Comparison of ENCODE assay signal across 12 mouse cellular contexts in the genomic region with DNA sequence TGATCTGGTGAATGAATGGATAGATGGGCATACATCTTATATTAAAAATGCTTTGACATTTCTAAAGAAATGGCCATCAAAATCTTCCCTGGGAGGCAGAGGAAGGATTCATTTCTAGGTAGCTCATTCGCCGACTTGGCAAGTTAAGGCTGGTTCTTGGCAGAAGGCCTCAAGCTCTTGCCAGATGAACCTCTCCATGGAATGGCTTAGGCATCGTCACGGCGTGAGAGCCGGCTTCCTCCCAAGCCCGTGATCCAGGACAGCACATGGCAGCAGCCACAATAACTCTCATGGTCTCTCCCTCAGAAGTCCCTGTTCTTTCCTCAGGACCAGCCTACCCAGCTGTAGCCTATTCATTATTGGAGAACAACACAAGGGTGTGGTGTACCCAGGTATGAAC.
DNase-seq lines count a peak whose midpoint lies in the region; ATAC-seq and TF ChIP-seq lines count a peak whose summit lies in the region.
"Had no signal": no experiment of that assay in that cellular context is flagged by ENCODE, and none has a peak within 500 bp of the region (broad histone marks: within the 10 kb centered on the region; RNA-seq: fewer than 3 reads in every experiment).

No protein-coding gene starts in this region.

- DNase-seq in adrenal gland, postnatal 10 days: peak; percentile 37
- no peak for DNase-seq in adrenal gland, adult 2 months
- peak; percentile 1 for DNase-seq in heart, adult 8-10 months (ENCODE audit: low spot score)
- DNase-seq in heart, embryonic 10.5 days (ENCODE audit: low spot score): no peak
- DNase-seq in midbrain, postnatal 0 days (ENCODE audit: low spot score): peak; percentile 70
- DNase-seq in midbrain, embryonic 11.5 days (ENCODE audit: low spot score, missing footprints): no peak
- DNase-seq in right cerebral cortex, postnatal 4 days: peak; percentile 30
- DNase-seq in lung, postnatal 25 days (ENCODE audit: low spot score): no peak

- H3K27ac ChIP-seq in heart, embryonic 10.5 days: no peak overlapping the region
- no peak overlapping the region for H3K27ac ChIP-seq in midbrain, postnatal 0 days (ENCODE audit: low read depth, low read length)
- H3K27ac ChIP-seq in midbrain, embryonic 11.5 days (ENCODE audit: low read depth, low read length): no peak overlapping the region
- H3K27ac ChIP-seq: heart, embryonic 13.5 days; hindbrain, embryonic 13.5 days; liver, embryonic 14.5 days; macrophage had no signal

- ATAC-seq in midbrain, postnatal 0 days (ENCODE audit: low FRiP score): no peak
- ATAC-seq in midbrain, embryonic 11.5 days (ENCODE audit: low FRiP score): no peak

- H3K36me3 ChIP-seq in heart, embryonic 10.5 days: no peaks in the 10 kb centered on the region
- no peaks in the 10 kb centered on the region for H3K36me3 ChIP-seq in midbrain, postnatal 0 days (ENCODE audit: insufficient read depth, low read length)
- no peaks in the 10 kb centered on the region for H3K36me3 ChIP-seq in midbrain, embryonic 11.5 days (ENCODE audit: control insufficient read depth, insufficient read depth, low read length)
- H3K36me3 ChIP-seq: heart, embryonic 13.5 days; hindbrain, embryonic 13.5 days had no signal

- no peak for TF ChIP-seq CTCF in midbrain, postnatal 0 days (IDR thresholded peaks at IDR 0.05)

- no peak overlapping the region for H3K4me2 ChIP-seq in midbrain, postnatal 0 days (ENCODE audit: low read depth, low read length, poor library complexity, severe bottlenecking)
- H3K4me2 ChIP-seq in midbrain, embryonic 11.5 days: no peak overlapping the region
- H3K4me2 ChIP-seq: heart, embryonic 13.5 days; hindbrain, embryonic 13.5 days had no signal

- WGBS in heart, embryonic 10.5 days: 96% methylated on average over 7 of the region's 7 CpGs
- WGBS in midbrain, postnatal 0 days: 77% methylated on average over 7 of the region's 7 CpGs
- 96% methylated on average over 7 of the region's 7 CpGs for WGBS in midbrain, embryonic 11.5 days

- H3K9me3 ChIP-seq in heart, embryonic 10.5 days: no peaks in the 10 kb centered on the region
- no peaks in the 10 kb centered on the region for H3K9me3 ChIP-seq in midbrain, postnatal 0 days (ENCODE audit: low read length)
- H3K9me3 ChIP-seq in midbrain, embryonic 11.5 days (ENCODE audit: control insufficient read depth, low read length): no peaks in the 10 kb centered on the region
- H3K9me3 ChIP-seq: heart, embryonic 13.5 days; hindbrain, embryonic 13.5 days had no signal

- no peak overlapping the region for H3K4me3 ChIP-seq in heart, embryonic 10.5 days
- no peak overlapping the region for H3K4me3 ChIP-seq in midbrain, postnatal 0 days (ENCODE audit: low read depth, low read length)
- no peak overlapping the region for H3K4me3 ChIP-seq in midbrain, embryonic 11.5 days (ENCODE audit: low read depth, low read length)
- H3K4me3 ChIP-seq: heart, embryonic 13.5 days; hindbrain, embryonic 13.5 days had no signal

- H3K4me1 ChIP-seq in heart, embryonic 10.5 days: no peaks in the 10 kb centered on the region
- no peaks in the 10 kb centered on the region for H3K4me1 ChIP-seq in midbrain, postnatal 0 days (ENCODE audit: insufficient read depth, low read length)
- H3K4me1 ChIP-seq in midbrain, embryonic 11.5 days (ENCODE audit: control insufficient read depth, insufficient read depth, low read length): no peaks in the 10 kb centered on the region
- H3K4me1 ChIP-seq: heart, embryonic 13.5 days; hindbrain, embryonic 13.5 days had no signal

- H3K9ac ChIP-seq in midbrain, postnatal 0 days (replicated peaks; ENCODE audit: low read length, poor library complexity, severe bottlenecking): no peak overlapping the region
- no peak overlapping the region for H3K9ac ChIP-seq in midbrain, embryonic 11.5 days (ENCODE audit: low read length)
- H3K9ac ChIP-seq: heart, embryonic 13.5 days; hindbrain, embryonic 13.5 days; liver, embryonic 14.5 days had no signal

- no peaks in the 10 kb centered on the region for H3K27me3 ChIP-seq in heart, embryonic 10.5 days (ENCODE audit: insufficient read depth, poor library complexity, severe bottlenecking)
- no peaks in the 10 kb centered on the region for H3K27me3 ChIP-seq in midbrain, postnatal 0 days (ENCODE audit: insufficient read depth, low read length)
- H3K27me3 ChIP-seq in midbrain, embryonic 11.5 days (ENCODE audit: control insufficient read depth, insufficient read depth, low read length): no peaks in the 10 kb centered on the region
- H3K27me3 ChIP-seq: heart, embryonic 13.5 days; hindbrain, embryonic 13.5 days had no signal

Comparison
In these comparisons a context has a peak if more than half of its experiments do, and no peak if none do; other contexts are left out.
1. DNase-seq: peak in adrenal gland, postnatal 10 days (single experiment), heart, adult 8-10 months (single experiment), midbrain, postnatal 0 days (single experiment) and right cerebral cortex, postnatal 4 days (single experiment); none in adrenal gland, adult 2 months (single experiment), heart, embryonic 10.5 days (single experiment), midbrain, embryonic 11.5 days (single experiment) and lung, postnatal 25 days (single experiment).